Mouse (Mus musculus): ENCODE measurements around the gene Gm11627. TPM values are rescaled to one million over a fixed set of nuclear protein-coding genes. Genes with fewer than 3 reads are reported as not detected.

The Gm11627 gene
- 8.5 and 8.7 TPM in 2 replicates for polyA plus RNA-seq (2015; fragmentation: Nextera tagmentation; extraction: Ambion mirVana)

GRCm38 (mm10) chr11:102579165-102580033 is at the start of gene Gm11627:
Gene Gm11627 (minus strand): TSS chr11:102579461.
- WGBS, result 13% methylated on average over 23 of the region's 23 CpGs
- Histone ChIP-seq H3K4me1 (peaks cover 41% of the 10 kb centered on the region), H3K36me3 (no peaks in the 10 kb centered on the region), H3K9me3 (replicated peaks) (no peaks in the 10 kb centered on the region), H3K27ac (peak within 1 kb of the TSS; percentile 88), H3K4me3 (replicated peaks) (peak within 1 kb of the TSS; percentile 36), H3K4me2 (peak within 1 kb of the TSS; percentile 61), H3K27me3 (no peaks in the 10 kb centered on the region; the same call in 1 of the 2 replicates), H3K9ac (peak within 1 kb of the TSS; percentile 47)
- peak; percentile 37; the same call in 1 of the 2 replicates for ATAC-seq (replicated peaks; ENCODE audit: low FRiP score)

- H3K27ac ChIP-seq, result 0 out of 2 replicates have a peak overlapping the region, but pooled peaks have one; percentile 32
- ATAC-seq (replicated peaks; ENCODE audit: low FRiP score), result no peak
- no peak overlapping the region for H3K9ac ChIP-seq
- H3K4me2 ChIP-seq, result no peak overlapping the region
- no peak overlapping the region for H3K4me3 ChIP-seq (replicated peaks)
- H3K27me3 ChIP-seq, result no peaks in the 10 kb centered on the region
- H3K36me3 ChIP-seq, result no peaks in the 10 kb centered on the region
- H3K9me3 ChIP-seq (replicated peaks), result no peaks in the 10 kb centered on the region
- H3K4me1 ChIP-seq, result peaks cover 76% of the 10 kb centered on the region
- WGBS, result 38% methylated on average over 9 of the region's 9 CpGs
Observed at GRCm38 (mm10) chr11:102628529-102628928, 49.3 kb upstream of the Gm11627 start.

GRCm38 (mm10) chr11:102627171-102627931 is 48.1 kb upstream of the Gm11627 start:
- ATAC-seq (replicated peaks; ENCODE audit: low FRiP score), result no peak
- no peaks in the 10 kb centered on the region for H3K36me3 ChIP-seq
- H3K9me3 ChIP-seq (replicated peaks), result no peaks in the 10 kb centered on the region
- H3K4me2 ChIP-seq, result no peak overlapping the region
- 76% methylated on average over 9 of the region's 9 CpGs for WGBS
- H3K27ac ChIP-seq, result no peak overlapping the region
- no peaks in the 10 kb centered on the region for H3K27me3 ChIP-seq
- no peak overlapping the region for H3K4me3 ChIP-seq (replicated peaks)
- no peak overlapping the region for H3K9ac ChIP-seq
- peaks cover 67% of the 10 kb centered on the region for H3K4me1 ChIP-seq

- H3K27ac ChIP-seq, result peak overlapping the region; percentile 89
- no peaks in the 10 kb centered on the region for H3K27me3 ChIP-seq
- no peaks in the 10 kb centered on the region for H3K36me3 ChIP-seq
- peak; percentile 24; the same call in 1 of the 2 replicates for ATAC-seq (replicated peaks; ENCODE audit: low FRiP score)
- WGBS, result 20% methylated on average over 14 of the region's 14 CpGs
- H3K4me3 ChIP-seq (replicated peaks), result no peak overlapping the region
- peaks cover 44% of the 10 kb centered on the region for H3K4me1 ChIP-seq
- H3K9ac ChIP-seq, result no peak overlapping the region
- H3K4me2 ChIP-seq, result peak overlapping the region; percentile 47
- no peaks in the 10 kb centered on the region for H3K9me3 ChIP-seq (replicated peaks)
Observed at GRCm38 (mm10) chr11:102624888-102625407, 45.7 kb upstream of the Gm11627 start.

- H3K9me3 ChIP-seq (replicated peaks), result peaks cover 4% of the 10 kb centered on the region
- peak overlapping the region; percentile 89 for H3K27ac ChIP-seq
- H3K27me3 ChIP-seq, result no peaks in the 10 kb centered on the region
- peak; percentile 86 for ATAC-seq (replicated peaks; ENCODE audit: low FRiP score)
- 0 out of 2 replicates have a peak, but pooled peaks cover 3% of the 10 kb centered on the region for H3K36me3 ChIP-seq
- peak overlapping the region; percentile 25 for H3K4me3 ChIP-seq (replicated peaks)
- no peak overlapping the region for H3K9ac ChIP-seq
- 7% methylated on average over 17 of the region's 17 CpGs for WGBS
- peaks cover 40% of the 10 kb centered on the region for H3K4me1 ChIP-seq
- H3K4me2 ChIP-seq, result peak overlapping the region; percentile 47
Observed at GRCm38 (mm10) chr11:102623876-102624789, 44.9 kb upstream of the Gm11627 start.

GRCm38 (mm10) chr11:102619449-102619848 is 40.2 kb upstream of the Gm11627 start:
- Histone ChIP-seq H3K4me3 (replicated peaks) (no peak overlapping the region), H3K36me3 (0 out of 2 replicates have a peak, but pooled peaks cover 3% of the 10 kb centered on the region), H3K4me2 (no peak overlapping the region), H3K4me1 (peaks cover 12% of the 10 kb centered on the region), H3K9me3 (replicated peaks) (peaks cover 5% of the 10 kb centered on the region), H3K27me3 (no peaks in the 10 kb centered on the region), H3K27ac (no peak overlapping the region), H3K9ac (no peak overlapping the region)
- no peak for ATAC-seq (replicated peaks; ENCODE audit: low FRiP score)
- 68% methylated on average over 2 of the region's 2 CpGs for WGBS

GRCm38 (mm10) chr11:102611317-102611705 is 32.0 kb upstream of the Gm11627 start:
- 14% methylated on average over 6 of the region's 6 CpGs for WGBS
- H3K27ac ChIP-seq, result peak overlapping the region; percentile 99
- H3K4me3 ChIP-seq (replicated peaks), result no peak overlapping the region
- H3K4me1 ChIP-seq, result peaks cover 57% of the 10 kb centered on the region
- H3K4me2 ChIP-seq, result peak overlapping the region; percentile 28; the same call in 1 of the 2 replicates
- H3K27me3 ChIP-seq, result 0 out of 2 replicates have a peak, but pooled peaks cover 3% of the 10 kb centered on the region
- no peaks in the 10 kb centered on the region for H3K9me3 ChIP-seq (replicated peaks)
- ATAC-seq (replicated peaks; ENCODE audit: low FRiP score), result no peak
- no peaks in the 10 kb centered on the region for H3K36me3 ChIP-seq
- H3K9ac ChIP-seq, result peak overlapping the region; percentile 21; the same call in 1 of the 2 replicates

GRCm38 (mm10) chr11:102610675-102611316 is 31.5 kb upstream of the Gm11627 start:
- no peaks in the 10 kb centered on the region for H3K36me3 ChIP-seq
- H3K27me3 ChIP-seq, result peaks cover 7% of the 10 kb centered on the region
- peak overlapping the region; percentile 99 for H3K27ac ChIP-seq
- WGBS, result 16% methylated on average over 9 of the region's 9 CpGs
- peak overlapping the region; percentile 28 for H3K4me2 ChIP-seq
- no peaks in the 10 kb centered on the region for H3K9me3 ChIP-seq (replicated peaks)
- ATAC-seq (replicated peaks; ENCODE audit: low FRiP score), result peak; percentile 77
- H3K4me3 ChIP-seq (replicated peaks), result no peak overlapping the region
- H3K4me1 ChIP-seq, result peaks cover 61% of the 10 kb centered on the region
- peak overlapping the region; percentile 21; the same call in 1 of the 2 replicates for H3K9ac ChIP-seq

- H3K27ac ChIP-seq, result peak overlapping the region; percentile 99
- peaks cover 67% of the 10 kb centered on the region for H3K4me1 ChIP-seq
- no peak overlapping the region for H3K9ac ChIP-seq
- H3K27me3 ChIP-seq, result peaks cover 13% of the 10 kb centered on the region
- H3K4me2 ChIP-seq, result peak overlapping the region; percentile 78; the same call in 1 of the 2 replicates
- no peaks in the 10 kb centered on the region for H3K9me3 ChIP-seq (replicated peaks)
- H3K4me3 ChIP-seq (replicated peaks), result no peak overlapping the region; the same call in 1 of the 2 replicates
- 28% methylated on average over 4 of the region's 4 CpGs for WGBS
- no peaks in the 10 kb centered on the region for H3K36me3 ChIP-seq
- no peak for ATAC-seq (replicated peaks; ENCODE audit: low FRiP score)
Observed at GRCm38 (mm10) chr11:102610260-102610659, 31.0 kb upstream of the Gm11627 start.

GRCm38 (mm10) chr11:102609483-102609882 is 30.2 kb upstream of the Gm11627 start:
- Histone ChIP-seq H3K27me3 (peaks cover 20% of the 10 kb centered on the region), H3K9ac (no peak overlapping the region), H3K27ac (peak overlapping the region; percentile 99), H3K36me3 (no peaks in the 10 kb centered on the region), H3K4me3 (replicated peaks) (no peak overlapping the region), H3K4me2 (peak overlapping the region; percentile 78), H3K9me3 (replicated peaks) (no peaks in the 10 kb centered on the region), H3K4me1 (peaks cover 67% of the 10 kb centered on the region)
- no peak for ATAC-seq (replicated peaks; ENCODE audit: low FRiP score)
- WGBS, result 30% methylated on average over 8 of the region's 8 CpGs

Data from kidney, embryonic 15.5 days (tissue).